Mouse (Mus musculus) liver (tissue): ENCODE results near the gene Fzd1.

Source experiments
- DNase-seq: peaks from one replicate; pipeline ENCODE4 v3.0.0-alpha.2; 2020; ENCODE audit warnings: mixed read lengths

Fzd1 gene

DNA sequence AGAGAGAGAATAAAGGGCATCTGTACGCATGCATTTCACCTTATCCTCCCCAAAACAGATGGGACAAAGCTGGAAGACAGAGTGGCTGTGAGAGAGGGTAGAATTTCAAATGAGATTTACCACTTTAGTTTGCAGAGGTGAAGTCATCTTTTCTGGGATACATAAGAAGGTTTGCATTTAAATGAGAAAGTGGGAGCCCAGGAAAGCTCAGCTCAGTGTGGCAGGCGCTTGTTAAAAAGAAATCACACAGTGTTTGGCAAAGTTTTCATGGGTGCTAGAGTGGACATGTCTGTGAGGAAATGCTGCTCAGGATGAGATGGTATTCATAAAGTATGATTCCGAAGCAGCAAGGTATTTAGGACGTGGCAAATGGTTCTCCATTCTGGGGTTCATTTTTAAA is 15.1 kb downstream of the Fzd1 start:
- no peak for DNase-seq

DNA sequence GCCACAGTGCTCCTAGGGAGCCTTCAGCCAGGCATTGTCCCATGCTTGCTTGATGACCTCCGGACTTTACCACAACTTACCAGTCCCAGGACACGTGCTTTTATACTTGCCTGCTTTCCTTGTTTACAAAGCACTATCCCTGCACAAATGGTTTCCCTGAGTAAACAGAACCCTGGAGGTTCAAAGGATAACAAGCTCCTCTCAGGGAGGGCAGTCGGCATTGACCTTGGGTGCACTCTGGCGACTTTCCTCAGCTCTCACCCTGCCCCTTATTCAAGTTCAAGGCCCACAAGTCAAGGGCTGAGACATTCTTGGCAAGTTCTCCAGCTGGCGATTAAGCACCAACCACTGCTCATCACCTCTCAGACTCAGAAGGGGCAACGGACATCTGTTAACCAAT is 20.8 kb downstream of the Fzd1 start:
- DNase-seq, result no peak

DNA sequence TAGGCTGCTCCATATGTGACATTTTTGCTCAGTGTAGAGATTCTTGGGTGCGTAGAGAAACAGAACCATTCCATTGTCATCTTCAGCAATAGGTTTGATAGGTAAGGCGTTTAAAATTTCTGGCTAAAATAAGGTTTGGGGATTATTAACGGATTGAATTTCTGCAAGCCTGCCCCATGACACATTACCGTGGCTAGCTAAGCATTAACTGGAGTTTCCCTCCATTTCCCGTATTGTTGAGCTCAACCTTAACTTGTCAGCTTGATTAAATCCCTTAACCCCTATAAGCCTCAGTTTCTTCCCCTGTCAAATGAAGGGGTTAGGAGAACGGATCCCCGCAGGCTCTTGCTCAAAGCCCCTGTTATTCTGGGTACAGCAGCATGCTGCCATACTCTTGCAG is 22.4 kb downstream of the Fzd1 start:
- no peak for DNase-seq

DNA sequence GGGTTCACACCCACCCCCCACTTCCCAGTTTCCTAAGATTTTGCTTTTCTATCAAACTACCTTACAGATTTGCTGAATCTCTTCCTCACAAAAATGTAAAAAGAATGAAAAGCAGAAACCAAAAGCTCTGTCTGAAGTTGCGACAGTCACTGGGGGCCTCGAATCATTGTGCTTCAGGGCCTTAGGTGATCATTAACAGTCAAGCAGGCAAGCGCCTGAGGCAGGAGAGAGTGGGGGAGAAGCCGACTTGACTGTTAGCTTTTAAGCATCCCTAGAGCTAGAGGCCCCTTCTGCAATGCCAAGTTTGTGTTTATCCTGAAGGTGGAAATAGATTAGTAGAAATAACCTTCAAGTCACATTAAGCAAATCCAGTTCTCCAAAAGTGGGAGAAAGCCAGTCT is 24.6 kb downstream of the Fzd1 start:
- no peak for DNase-seq

DNA sequence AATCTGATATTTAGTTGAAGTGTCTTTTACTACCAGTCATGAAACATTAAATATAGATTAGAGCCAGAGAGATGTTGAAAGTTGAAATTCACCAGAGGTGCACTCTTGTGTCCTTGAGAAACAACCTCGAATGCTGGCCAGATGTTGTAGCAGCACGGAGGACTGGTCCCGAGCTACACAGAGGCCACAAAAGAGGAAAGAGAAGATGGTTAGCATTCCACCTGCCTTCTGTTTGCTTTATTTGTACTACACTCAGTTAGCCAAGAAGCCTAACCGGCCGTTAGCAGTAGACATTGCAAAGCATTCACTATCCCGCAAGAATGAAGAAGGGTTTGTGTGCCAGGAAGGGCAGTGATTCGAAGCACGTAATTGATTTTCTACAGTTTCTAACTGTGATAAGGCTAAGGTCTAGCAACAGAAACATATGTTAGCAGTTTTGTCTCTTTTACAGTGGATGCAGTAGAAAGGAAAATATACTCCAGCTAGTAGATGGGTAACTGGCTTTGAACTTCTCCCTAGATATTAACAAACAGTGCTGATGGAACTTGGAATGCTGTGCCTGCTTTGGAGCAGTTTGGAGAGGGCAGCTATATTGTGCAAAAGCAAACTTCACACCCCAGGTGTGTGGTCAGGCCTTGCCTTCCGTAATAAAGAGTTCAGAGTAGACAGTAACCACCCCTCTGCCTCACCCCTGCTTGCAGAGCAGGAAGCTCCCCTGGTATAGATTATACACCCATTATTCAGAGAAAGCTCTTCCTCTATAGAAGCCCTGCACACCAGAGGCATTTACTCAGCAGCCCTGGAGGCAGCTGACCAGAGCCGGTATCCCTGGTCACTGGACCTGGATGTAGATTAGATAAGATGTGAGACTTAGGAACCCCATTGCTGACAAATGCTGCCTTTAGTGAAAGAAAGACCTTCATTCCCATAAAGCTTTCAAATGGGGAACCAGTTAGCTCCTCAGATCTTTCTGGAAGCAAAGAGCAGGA is 25.3 kb downstream of the Fzd1 start:
- DNase-seq, result no peak

DNA sequence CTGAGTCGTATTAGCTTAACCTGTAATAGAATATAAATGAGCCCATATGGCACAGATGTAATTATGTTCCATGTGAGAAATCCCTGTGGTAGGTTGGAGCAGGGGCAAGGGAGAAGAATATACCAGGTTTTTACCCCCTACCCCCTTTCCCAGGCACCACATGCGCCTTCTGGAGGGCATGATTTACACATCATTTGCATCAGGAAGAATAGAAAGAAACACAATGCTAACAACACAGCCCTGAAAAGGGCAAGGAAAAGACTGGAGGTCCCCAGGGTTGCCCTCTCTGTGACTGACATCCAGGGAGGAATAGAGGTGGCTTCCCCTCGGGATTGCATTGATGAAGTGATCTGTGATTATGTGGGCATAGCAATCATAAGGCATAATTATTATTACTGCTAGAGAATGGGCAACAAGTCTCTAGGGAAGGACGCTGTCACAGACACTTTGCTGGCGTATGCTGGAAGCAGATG is 26.1 kb downstream of the Fzd1 start:
- no peak for DNase-seq

DNA sequence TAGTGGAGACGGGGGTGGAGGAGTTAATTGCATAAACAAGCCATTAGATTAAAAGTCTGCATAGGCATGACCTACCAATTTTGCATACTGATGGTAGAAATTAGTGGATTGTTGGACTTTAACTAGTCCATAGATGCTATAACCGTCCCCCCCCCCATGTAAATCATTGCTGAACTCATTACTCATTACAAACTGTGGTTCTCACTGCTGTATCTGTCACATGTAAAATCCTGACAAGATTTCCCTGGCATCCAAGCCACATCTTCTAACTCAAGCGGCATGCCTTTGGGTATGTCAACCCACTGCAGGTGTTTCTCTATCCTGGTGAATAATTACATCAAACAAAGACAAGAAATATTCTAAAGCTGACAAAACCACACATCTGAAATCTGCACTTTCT is 26.8 kb downstream of the Fzd1 start:
- no peak for DNase-seq
